Mouse (Mus musculus) induced T-regulatory cell, adult 2 months (primary cell): ENCODE data around the gene Cacng2.

ENCODE experiments used
- DNase-seq: peaks from one replicate; pipeline ENCODE4 v3.0.0-alpha.2; 2012; ENCODE audit warnings: low read depth

Cacng2 gene

GRCm38 (mm10) chr15:77952921-77953320 is 166.9 kb downstream of the Cacng2 start:
- no peak for DNase-seq

DNA sequence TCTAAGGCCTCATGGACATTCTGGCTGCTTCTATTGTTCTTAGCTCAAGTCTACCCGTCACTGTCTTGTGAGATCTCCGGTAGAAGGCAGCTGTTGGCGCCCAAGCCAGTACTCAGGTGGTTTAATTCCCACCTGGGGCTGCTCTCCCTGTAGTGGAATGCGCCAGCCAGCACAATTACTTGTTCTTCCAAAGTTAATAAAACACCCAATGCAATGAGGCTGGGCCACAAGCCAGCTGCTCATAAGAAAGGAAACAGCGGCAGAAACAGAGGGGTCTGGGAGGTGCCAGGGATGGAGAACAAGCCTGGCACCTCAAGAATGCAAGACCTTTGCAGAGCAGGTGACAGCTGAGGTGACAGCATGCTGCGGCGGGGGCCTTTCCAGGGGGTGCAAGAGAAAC is 170.8 kb downstream of the Cacng2 start:
- no peak for DNase-seq

DNA sequence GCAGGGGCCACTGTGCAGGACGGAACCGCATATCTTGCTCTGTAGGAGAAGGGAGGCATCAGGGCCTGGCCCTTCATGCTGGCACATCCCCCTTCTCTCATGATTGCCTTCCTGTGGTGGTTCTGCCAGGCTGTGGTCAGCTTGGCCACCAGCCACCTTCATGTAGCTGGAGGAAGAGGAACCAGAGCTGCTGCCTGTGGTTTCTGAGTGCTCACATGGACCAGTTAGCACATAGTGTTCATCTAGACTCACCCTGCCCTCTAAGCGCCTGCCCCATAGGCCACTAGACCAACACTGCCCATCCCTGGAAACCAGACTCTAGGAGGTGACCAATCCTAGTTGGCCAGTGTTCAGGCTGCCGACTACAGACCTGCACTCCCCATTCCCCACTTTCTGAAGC is 174.1 kb downstream of the Cacng2 start:
- no peak for DNase-seq
